Mouse (Mus musculus) limb, embryonic 13.5 days (tissue): ENCODE measurements at regions not wholly inside any gene's neighbourhood (a gene's known extent, or its start where the extent isn't known, plus 50 kb on each side); places are given as distances from the start of the nearest gene placed in this dataset.

Source experiments
- ATAC-seq: fragments of 200-750 bp; cut with Nextera tagmentation; 2 replicates; pipeline ENCODE4 v1.8.0; 2017; ENCODE audit warnings: low read depth, moderate number of reproducible peaks, moderate TSS enrichment; ENCODE audit not compliant: low FRiP score
- H3K27ac ChIP-seq: fragments of 300-500 bp; sonication (generic); 2 replicates; pipeline ENCODE4 v1.5.1; 2015; ENCODE audit warnings: inconsistent platforms, mild to moderate bottlenecking, moderate library complexity
- H3K27me3 ChIP-seq: fragments of 300-500 bp; sonication (generic); 2 replicates; pipeline ENCODE4 v1.6.1; 2015; ENCODE audit warnings: mild to moderate bottlenecking, inconsistent platforms
- H3K36me3 ChIP-seq: fragments of 300-500 bp; sonication (generic); 2 replicates; pipeline ENCODE4 v1.6.1; 2015; ENCODE audit warnings: inconsistent platforms, mild to moderate bottlenecking, moderate library complexity
- H3K4me1 ChIP-seq: fragments of 300-500 bp; sonication (generic); 2 replicates; pipeline ENCODE4 v1.6.1; 2015; ENCODE audit warnings: inconsistent platforms
- H3K4me2 ChIP-seq: fragments of 300-500 bp; sonication (generic); replicated peaks from 2 replicates; pipeline ENCODE4 v1.6.1; 2015; ENCODE audit warnings: inconsistent platforms, mild to moderate bottlenecking, moderate library complexity
- H3K4me3 ChIP-seq: fragments of 300-500 bp; sonication (generic); 2 replicates; pipeline ENCODE4 v1.5.1; 2015; ENCODE audit warnings: moderate library complexity, mild to moderate bottlenecking, inconsistent platforms
- H3K9ac ChIP-seq: fragments of 300-500 bp; sonication (generic); 2 replicates; pipeline ENCODE4 v1.6.1; 2015; ENCODE audit warnings: mild to moderate bottlenecking, inconsistent platforms
- H3K9me3 ChIP-seq: fragments of 300-500 bp; sonication (generic); 2 replicates; pipeline ENCODE4 v1.6.1; 2016; ENCODE audit warnings: inconsistent platforms
- WGBS: fragments of 180-500 bp; shearing (Covaris S2); methylation state at CpG from one replicate; pipeline ENCODE4 v1.1.7; 2015; 5-methylcytosine and 5-hydroxymethylcytosine counted together

DNA sequence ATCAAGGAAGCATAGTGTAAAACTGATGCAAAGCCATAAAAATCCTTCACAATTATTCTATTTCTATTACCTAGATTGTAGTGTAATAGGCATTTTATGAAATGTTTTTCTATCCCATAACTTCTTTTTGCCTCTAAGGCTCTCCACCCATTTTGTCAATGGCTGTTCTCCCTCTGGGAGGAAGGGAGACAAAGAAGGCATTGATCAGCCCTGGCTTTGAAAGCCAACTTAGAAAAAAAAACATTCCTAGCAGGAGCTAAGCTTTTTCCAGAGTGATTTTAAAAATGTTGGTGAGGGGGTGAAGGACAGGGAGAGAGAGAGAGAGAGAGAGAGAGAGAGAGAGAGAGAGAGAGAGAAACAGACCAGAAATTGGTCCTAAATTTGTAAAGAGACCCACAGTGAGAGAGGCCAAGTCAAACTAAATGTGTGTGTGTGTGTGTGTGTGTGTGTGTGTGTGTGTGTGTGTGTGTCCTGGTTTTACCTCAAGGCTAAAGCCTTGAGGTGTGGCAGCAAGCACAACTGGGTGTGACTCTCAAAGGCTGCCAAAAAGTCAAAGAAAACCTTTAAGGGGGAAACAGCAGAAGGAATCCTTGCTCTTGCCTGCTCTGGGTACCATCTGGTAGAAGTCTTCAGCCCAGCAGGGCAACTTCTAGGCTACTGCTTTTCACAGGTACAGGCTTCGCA, 77.0 kb upstream of the Klf12 start:
- Histone ChIP-seq H3K27me3 (no peaks in the 10 kb centered on the region), H3K4me3 (no peak overlapping the region), H3K9ac (no peak overlapping the region), H3K4me2 (0 out of 2 replicates have a peak overlapping the region, but pooled peaks have one; percentile 20), H3K9me3 (no peaks in the 10 kb centered on the region), H3K36me3 (no peaks in the 10 kb centered on the region), H3K27ac (peak overlapping the region; percentile 29; the same call in 1 of the 2 replicates), H3K4me1 (peaks cover 22% of the 10 kb centered on the region)
- WGBS: 61% methylated on average over 1 of the region's 1 CpGs
- ATAC-seq: 0 out of 2 replicates have a peak, but pooled peaks have one; percentile 52

DNA sequence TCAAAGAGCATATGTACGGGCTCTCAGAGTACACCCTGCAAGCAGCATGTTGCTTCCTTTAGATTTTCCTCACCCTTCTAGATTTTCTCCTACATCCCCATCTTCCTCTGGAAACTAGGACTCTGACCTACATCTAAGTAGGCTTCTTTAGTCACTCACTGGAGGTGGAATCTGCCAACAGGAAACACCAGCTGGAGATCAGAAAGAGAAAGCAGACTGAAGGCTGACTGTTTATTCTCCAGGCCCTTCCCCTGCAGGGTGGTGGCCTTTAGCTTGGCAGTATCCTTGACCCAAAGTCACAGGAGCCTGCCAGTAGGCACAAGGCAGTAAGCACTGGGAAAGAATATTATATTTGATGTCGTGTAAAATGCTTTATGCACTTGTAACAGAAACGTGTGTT, 75.4 kb upstream of the Klf12 start:
- Histone ChIP-seq H3K9ac (no peak overlapping the region), H3K9me3 (no peaks in the 10 kb centered on the region), H3K4me2 (no peak overlapping the region), H3K27ac (no peak overlapping the region; the same call in 1 of the 2 replicates), H3K36me3 (no peaks in the 10 kb centered on the region), H3K4me1 (peaks cover 20% of the 10 kb centered on the region; the same call in 1 of the 2 replicates), H3K27me3 (no peaks in the 10 kb centered on the region), H3K4me3 (no peak overlapping the region)
- no peak for ATAC-seq
- WGBS: 72% methylated on average over 3 of the region's 3 CpGs

DNA sequence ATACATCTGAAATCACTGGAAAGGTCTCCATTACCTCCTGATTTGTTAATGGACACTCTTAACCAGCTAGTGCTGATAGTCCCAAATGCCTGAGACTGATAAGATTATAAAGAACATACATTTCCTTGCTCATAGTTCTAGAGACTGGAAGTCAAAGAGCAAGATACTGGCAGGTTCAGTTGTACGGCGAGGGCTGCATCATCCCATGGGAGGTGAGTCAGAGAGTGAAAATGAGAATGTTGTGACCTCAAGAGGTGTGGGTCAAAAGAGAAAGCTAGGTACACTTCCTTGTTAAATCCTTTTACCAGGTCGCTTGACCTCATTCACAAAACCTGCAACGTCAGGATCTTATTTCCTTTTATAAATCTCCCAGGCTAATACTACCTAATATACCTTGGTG, 72.7 kb upstream of the Klf12 start:
- Histone ChIP-seq H3K4me1 (peaks cover 30% of the 10 kb centered on the region), H3K9me3 (no peaks in the 10 kb centered on the region), H3K4me3 (no peak overlapping the region), H3K4me2 (no peak overlapping the region), H3K27ac (no peak overlapping the region), H3K27me3 (no peaks in the 10 kb centered on the region), H3K36me3 (no peaks in the 10 kb centered on the region), H3K9ac (no peak overlapping the region)
- ATAC-seq: no peak
- 45% methylated on average over 4 of the region's 4 CpGs for WGBS

DNA sequence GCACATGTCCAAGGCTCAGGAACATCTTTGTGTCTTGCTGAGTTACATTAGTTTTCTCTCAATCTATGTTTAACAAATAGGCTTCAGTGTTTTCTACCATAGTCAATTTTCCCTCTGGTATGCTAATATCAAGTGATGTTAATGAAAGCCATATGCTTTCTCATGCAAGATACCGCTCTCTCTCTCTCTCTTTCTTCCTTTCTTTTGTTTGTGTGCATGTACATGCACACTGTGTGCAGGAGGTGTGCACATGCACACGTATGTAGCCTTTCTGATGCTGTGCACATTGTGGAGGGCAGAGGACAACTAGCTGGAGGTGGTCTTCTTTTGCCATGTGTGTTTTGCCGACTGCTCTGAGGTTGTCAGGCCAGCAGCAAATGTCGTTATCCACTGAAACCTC, 69.0 kb upstream of the Klf12 start:
- Histone ChIP-seq H3K27ac (peak overlapping the region; percentile 82), H3K9ac (no peak overlapping the region), H3K27me3 (no peaks in the 10 kb centered on the region), H3K9me3 (no peaks in the 10 kb centered on the region), H3K4me3 (no peak overlapping the region), H3K4me2 (0 out of 2 replicates have a peak overlapping the region, but pooled peaks have one; percentile 11), H3K36me3 (no peaks in the 10 kb centered on the region), H3K4me1 (peaks cover 19% of the 10 kb centered on the region)
- ATAC-seq: peak; percentile 44; the same call in 1 of the 2 replicates
- 21% methylated on average over 4 of the region's 4 CpGs for WGBS

DNA sequence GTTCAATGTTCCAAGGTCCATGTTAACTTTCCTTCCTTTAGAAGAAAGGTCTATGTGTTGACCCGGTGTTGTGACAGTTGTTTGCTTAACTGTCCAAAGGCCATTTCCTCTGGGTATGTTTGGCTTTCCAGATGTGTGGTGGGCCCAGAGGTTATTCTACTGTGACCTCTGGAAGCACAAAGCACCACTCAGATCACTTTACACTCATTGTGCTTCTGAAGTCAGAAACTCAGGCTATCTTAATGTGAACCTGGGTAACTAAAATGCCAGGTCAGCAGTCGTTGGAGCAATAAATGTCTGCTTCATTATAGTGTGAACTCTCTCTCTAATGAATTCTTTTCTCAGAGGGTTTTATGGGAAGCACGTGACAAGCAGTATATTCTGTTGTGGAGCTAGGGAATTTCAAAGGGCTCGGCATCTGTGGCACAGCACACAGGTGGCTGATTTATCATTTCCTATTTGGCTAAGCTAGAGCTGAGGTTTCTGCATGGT, 68.5 kb upstream of the Klf12 start:
- Histone ChIP-seq H3K4me1 (peaks cover 19% of the 10 kb centered on the region), H3K27me3 (no peaks in the 10 kb centered on the region), H3K9ac (no peak overlapping the region), H3K4me2 (0 out of 2 replicates have a peak overlapping the region, but pooled peaks have one; percentile 11), H3K36me3 (no peaks in the 10 kb centered on the region), H3K4me3 (no peak overlapping the region), H3K27ac (peak overlapping the region; percentile 82; the same call in 1 of the 2 replicates), H3K9me3 (no peaks in the 10 kb centered on the region)
- peak; percentile 54 for ATAC-seq
- WGBS: 4% methylated on average over 4 of the region's 4 CpGs

DNA sequence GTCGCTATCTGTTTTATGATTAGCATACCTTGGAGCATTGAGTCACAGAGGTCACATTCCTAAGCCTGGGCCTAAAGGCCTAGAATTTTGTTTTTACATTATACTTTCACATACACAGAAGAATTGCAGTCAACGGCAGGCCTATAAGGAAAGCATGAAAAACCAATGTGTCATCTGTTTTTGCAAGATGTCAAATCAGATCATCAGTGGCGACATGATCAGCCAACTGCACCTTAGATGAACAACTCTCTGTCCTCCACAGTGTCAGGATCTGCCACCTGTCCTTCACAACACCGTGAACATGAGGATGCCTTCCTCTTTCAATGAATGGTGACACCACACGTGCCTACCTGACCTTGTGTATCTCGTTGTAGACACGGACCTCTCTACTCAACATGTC, 66.5 kb upstream of the Klf12 start:
- H3K9me3 ChIP-seq: no peaks in the 10 kb centered on the region
- H3K36me3 ChIP-seq: no peaks in the 10 kb centered on the region
- 91% methylated on average over 7 of the region's 7 CpGs for WGBS
- H3K4me1 ChIP-seq: peaks cover 14% of the 10 kb centered on the region
- no peak overlapping the region for H3K27ac ChIP-seq
- H3K9ac ChIP-seq: no peak overlapping the region
- no peak for ATAC-seq
- no peaks in the 10 kb centered on the region for H3K27me3 ChIP-seq
- H3K4me3 ChIP-seq: no peak overlapping the region
- H3K4me2 ChIP-seq: no peak overlapping the region

DNA sequence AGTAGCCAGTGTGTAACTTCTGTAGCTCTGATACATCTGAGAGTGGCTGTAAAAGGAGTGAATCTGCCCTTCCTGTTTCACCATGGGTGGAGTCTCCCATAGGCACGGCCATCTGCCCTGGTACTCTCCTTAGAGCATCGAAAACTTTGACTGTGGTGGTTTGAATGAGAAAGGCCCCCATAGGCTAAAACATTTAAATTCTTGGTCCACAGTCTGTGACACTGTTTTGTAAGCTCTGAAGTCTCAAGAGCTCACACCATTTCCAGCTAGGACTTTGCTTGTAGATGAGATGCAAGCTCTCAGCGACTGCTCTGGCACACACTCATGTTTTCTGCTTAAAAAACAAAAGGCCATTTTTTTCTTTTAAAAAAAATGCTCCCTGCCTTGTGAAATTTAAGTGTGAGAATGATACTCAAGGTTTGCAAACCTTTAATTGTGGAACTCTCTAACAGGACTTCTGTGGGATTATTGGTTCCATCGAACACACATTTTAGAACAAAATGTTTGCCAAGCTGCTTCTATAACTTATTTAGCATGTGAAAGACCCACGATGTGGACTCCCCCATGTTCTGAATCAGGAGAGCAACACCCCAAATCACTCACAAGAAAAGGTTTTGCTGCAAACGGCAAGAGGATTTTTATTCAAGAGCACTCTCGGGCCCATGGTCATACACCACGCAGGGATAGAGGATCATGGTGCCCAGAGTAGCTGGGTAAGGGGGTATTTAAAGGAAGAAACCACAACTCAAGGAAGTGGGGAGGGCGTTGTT, 65.7 kb upstream of the Klf12 start:
- ATAC-seq: no peak
- no peak overlapping the region for H3K27ac ChIP-seq
- WGBS: 86% methylated on average over 9 of the region's 9 CpGs
- no peak overlapping the region for H3K4me3 ChIP-seq
- no peaks in the 10 kb centered on the region for H3K9me3 ChIP-seq
- no peak overlapping the region for H3K4me2 ChIP-seq
- no peaks in the 10 kb centered on the region for H3K27me3 ChIP-seq
- H3K4me1 ChIP-seq: peaks cover 14% of the 10 kb centered on the region
- H3K36me3 ChIP-seq: no peaks in the 10 kb centered on the region
- H3K9ac ChIP-seq: no peak overlapping the region

DNA sequence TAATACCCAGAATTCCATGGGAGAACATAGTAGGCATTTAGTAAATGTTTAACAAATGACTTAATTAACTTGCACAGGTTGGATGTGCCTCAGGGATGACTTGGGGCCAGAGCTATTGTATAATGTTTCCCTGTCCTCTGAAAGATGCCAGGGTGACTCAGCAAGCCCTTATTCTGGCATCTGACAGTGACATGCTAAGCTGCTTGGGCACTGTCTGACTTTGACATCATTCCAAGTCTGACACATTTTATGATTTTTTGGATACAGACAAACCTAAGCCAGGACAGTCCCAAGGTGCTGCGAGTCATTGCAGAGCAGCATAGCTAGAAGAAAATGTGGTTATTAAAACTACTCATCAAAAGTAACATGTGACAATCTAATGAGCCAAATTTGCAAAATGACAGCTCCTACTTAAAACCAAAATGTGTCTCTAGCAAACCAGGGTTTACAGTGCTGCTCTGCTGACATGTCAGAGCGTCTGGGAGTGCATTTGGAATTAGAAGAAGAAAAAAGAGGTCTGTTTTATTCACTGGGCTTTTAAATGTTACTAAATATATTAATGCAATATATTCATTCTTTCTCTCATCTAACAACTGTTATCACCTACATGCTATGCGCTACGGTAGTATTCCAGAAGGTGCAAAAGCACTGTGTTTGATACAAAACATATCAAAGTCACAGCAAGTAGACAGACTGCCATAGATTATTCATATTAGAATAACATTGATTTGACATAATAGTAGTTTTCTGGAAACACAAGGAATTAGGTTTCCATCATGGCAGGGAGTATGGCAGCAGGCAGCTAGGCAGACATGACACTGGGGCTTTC, 64.1 kb upstream of the Klf12 start:
- H3K36me3 ChIP-seq: no peaks in the 10 kb centered on the region
- H3K4me1 ChIP-seq: peaks cover 8% of the 10 kb centered on the region
- H3K27ac ChIP-seq: no peak overlapping the region
- H3K9ac ChIP-seq: no peak overlapping the region
- 84% methylated on average over 4 of the region's 4 CpGs for WGBS
- no peak for ATAC-seq
- no peaks in the 10 kb centered on the region for H3K9me3 ChIP-seq
- H3K27me3 ChIP-seq: no peaks in the 10 kb centered on the region
- no peak overlapping the region for H3K4me2 ChIP-seq
- no peak overlapping the region for H3K4me3 ChIP-seq

DNA sequence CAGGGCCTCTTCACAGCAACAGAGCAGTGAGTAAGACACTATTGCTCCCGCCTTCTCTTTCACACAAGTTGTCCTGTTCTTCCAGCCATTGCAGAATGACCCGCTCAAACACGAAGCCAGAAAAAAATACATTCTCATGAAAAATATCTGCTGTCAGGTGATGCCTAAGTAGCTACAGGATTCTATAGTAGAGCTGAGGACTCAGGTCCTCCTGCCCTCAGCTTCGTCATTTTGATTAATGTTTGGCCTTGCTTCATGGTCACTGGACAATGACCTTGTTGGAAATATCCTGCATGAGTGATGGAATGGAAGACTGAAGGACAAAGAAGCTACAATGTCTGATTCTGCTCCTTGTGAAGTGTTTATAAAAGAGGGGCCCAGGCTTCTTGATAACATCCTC, 52.4 kb upstream of the Klf12 start:
- Histone ChIP-seq H3K36me3 (no peaks in the 10 kb centered on the region), H3K4me2 (no peak overlapping the region), H3K4me3 (no peak overlapping the region), H3K9ac (no peak overlapping the region), H3K4me1 (no peaks in the 10 kb centered on the region), H3K9me3 (no peaks in the 10 kb centered on the region), H3K27me3 (no peaks in the 10 kb centered on the region), H3K27ac (no peak overlapping the region)
- WGBS: 89% methylated on average over 4 of the region's 4 CpGs
- ATAC-seq: no peak
